Mouse (Mus musculus) spleen, postnatal 10 days (tissue): Measurements from ENCODE around the gene Gm49383.
"Not testable (repeated sequence)": the region's sequence is repeated elsewhere in the genome, so short reads cannot be mapped to it uniquely, and the experiment has no call there.

ENCODE experiments used
- DNase-seq, 2 experiments: peaks; one replicate each; pipeline ENCODE4 v3.0.0; 2021 to 2022; ENCODE audit warnings: low spot score in 2 of 2

The Gm49383 gene

DNA sequence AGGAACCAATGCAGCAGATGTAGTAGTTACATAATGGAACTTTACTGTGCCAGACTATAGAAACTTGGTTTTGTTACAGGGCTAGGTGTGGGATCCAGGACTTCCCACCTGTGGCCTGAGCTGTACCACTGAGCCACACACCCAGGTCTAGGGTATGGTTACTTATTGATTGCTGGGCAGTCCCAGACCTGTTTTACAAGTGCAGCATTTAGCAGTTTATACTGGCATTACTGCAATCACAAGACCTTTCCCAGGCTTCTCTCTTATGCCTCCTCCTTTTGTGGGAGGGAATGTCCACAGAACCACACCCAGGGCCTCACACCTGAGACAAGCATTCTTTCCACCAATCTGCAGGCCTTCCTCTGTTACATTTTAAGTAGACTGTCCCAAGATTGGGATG, 2.1 kb upstream of the Gm49383 start:
- no peak for DNase-seq

DNA sequence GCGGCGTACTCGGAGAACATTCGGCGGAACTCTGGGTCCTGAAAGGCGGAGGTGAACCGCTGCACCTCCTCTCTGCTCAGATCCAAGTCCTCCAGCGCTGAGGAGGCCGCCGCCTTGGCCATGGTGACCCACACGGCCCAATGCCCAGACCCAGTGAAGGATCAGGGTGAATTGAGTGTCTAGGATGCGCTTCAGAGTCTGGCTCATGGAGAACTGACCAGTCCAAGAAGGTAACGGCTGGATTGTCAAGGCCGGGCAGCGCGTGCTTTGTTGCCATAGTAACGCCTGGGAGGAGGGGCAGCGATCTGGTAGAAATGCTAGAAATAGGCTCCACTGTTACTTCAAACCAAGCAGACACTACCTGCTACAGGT, 1.2 kb upstream of the Gm49383 start, which contains the start of gene Dnaaf2:
Gene Dnaaf2, minus strand, starts transcription at position 266 of the 372 bp plus-strand sequence.
- DNase-seq = peak; percentile 78 to 80

DNA sequence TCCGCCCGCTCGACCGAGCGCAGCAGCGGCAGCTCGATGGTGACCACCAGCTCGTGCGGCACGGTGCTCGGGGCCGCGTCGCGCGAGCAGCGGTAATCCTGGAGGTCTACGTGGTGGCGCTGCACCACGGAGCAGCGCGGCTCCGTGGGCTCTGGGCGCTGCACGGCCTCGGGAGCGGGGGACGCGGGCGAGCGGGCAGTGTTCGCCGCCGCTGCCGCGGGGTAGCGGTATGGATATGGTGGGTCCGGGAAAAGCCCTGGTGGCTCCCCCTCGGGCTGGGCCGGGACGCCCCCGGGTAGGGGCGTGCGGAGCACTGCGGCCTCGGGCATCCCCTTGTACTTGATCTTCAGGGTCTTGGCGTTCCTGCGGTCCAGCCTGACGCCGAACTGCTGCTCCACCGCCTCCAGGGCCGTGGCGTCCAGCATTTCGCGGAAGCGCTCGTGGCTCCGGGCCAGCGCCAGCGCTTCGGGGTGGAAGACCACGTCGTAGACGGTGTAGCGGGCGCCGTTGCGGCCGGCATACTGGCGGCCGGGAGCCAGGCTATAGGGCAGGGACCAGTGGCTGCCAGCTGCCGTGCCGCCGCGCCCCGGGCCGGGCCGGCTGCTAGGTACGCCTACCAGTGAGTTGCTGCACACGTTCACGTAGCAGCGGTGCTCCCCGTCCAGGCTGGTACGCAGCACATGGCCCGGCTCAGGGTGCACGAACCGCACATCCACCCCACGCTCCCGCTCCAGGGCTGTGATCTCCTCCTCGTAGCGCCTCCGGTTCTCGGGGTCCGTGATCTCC, 667 bp upstream of the Gm49383 start:
- DNase-seq = peak; percentile 67 to 74

- DNase-seq = no peak
Measured at GRCm38 (mm10) chr12:69192637-69193036, 4.3 kb downstream of the Gm49383 start.

DNA sequence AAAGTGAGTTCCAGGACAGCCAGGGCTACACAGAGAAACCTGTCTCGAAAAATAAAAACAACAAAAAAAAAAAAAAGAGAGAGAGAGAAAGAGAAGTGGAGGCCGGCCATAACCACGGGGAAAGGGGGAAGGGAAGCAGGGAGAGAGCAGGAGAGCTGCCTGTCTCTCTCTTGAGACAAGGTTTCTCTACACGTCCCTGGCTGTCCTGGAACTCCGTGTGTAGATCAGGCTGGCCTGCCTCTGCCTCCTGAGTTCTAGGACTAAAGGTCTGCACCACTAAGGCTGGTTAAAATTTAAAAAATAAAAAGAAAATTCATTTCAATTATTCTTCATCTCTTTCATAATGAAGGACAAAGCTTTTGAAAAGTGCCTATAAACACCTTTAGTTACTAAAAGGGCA, 5.5 kb downstream of the Gm49383 start:
- no peak for DNase-seq

DNA sequence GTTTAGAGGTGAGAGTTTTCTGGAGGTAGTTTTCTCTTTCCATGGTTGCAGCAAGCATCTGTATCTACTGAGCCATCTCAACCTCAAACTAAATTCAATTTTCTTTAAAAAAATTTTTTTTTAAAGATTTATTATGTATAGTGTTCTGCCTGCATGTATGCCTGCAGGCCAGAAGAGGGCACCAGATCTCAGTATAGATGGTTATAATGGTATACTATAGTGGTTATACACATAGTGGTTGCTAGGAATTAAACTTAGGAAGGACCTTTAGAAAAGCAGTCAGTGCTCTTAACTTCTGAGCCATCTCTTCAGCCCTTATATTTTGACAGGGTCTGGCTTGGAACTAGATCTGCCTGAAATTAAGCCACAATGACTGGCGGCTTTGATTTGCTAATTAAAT, 6.4 kb downstream of the Gm49383 start:
- peak in 1 of 2 experiments; percentile 45 for DNase-seq

DNA sequence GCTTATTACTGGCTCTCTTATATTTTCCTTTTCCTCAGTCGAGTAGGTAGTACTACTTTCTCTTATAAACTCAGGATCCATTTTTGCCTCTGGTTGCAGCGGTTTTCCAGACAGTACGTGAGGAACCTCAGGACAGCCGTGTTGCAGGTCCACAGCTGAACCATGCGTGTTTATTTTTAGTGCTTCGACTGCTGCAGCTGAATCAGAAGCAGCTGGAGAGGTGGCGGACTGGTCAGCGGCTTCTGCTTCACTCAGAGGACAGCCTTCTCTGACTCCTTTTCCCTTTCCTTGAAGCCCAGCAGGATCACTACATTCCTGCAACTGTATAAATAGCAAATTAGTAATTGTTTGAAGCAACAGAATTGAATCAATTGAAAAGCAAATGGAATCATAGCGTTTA, 6.8 kb downstream of the Gm49383 start:
- DNase-seq = no peak

DNA sequence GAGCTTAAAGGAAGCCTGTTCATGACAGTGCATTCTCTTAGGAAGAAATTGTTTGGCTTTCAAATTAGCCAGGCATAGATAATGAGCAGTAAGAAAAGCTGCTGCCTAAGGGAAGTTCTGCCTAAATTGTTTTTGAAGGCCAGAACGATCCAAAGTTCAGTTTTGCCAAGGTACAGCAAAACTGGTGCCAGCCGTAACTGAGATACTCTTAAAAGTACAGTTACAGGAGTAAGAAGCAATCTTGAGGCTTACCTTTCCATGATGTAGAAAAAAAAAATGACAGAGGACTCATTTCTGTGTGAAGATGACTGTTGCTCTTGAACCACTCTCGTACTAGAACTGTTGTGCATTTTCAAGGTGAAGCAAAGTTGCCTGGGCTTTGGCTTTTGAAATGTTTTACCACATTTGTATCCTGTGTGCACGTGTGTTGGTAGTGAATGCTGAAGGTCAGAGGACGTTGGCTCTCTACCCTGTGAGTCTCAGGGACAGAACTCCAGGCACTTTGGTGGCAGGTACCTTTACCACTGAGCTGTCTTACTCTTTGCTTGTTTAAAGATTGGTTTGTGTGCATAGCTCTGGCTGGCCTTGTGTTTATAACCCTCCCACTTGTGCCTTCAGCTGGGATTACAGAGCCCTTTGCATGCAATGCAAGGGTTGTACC, 10.0 kb downstream of the Gm49383 start:
- DNase-seq = no peak

- no peak for DNase-seq
Measured at GRCm38 (mm10) chr12:69185371-69185770, 11.5 kb downstream of the Gm49383 start.

DNA sequence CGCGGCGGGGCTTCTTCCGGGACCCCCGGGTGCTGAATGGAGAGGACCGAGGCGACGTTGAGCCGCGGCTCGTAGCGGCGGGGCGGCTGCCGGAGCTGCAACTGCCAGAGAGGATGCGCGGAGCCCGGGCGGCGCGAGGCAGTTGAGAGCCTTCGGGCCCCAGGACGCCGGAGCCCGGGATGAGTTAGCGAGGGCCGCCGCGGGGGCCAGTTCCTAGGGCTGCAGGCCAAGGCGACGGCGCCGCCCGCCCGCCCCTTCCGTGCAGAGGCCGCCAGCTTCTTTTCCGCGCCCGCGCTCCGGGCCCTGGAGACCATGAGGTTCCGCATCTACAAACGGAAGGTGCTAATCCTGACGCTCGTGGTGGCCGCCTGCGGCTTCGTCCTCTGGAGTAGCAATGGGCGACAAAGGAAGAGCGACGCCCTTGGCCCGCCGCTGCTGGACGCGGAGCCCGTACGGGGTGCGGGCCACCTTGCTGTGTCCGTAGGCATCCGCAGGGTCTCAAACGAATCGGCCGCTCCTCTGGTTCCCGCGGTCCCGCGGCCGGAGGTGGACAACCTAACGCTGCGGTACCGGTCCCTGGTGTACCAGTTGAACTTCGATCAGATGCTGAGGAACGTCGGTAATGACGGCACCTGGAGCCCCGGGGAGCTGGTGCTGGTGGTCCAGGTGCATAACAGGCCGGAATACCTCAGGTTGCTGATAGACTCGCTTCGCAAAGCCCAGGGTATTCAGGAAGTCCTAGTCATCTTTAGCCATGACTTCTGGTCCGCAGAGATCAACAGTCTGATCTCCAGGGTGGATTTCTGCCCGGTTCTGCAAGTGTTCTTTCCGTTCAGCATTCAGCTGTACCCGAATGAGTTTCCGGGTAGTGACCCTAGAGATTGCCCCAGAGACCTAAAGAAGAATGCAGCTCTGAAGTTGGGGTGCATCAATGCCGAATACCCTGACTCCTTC, 12.3 kb downstream of the Gm49383 start:
- peak; percentile 75 to 76 for DNase-seq

GRCm38 (mm10) chr12:69183583-69184308, 13.2 kb downstream of the Gm49383 start, which contains the start of the genes Rpl36al and Mgat2:
TSS of gene Rpl36al (minus strand) at chr12:69184083.
TSS of gene Mgat2 (plus strand) at chr12:69184157.
- peak; percentile 98 to 100 for DNase-seq

GRCm38 (mm10) chr12:69181800-69182199, 15.1 kb downstream of the Gm49383 start:
- no peak for DNase-seq

GRCm38 (mm10) chr12:69179371-69179770, 17.5 kb downstream of the Gm49383 start:
- no peak for DNase-seq

DNA sequence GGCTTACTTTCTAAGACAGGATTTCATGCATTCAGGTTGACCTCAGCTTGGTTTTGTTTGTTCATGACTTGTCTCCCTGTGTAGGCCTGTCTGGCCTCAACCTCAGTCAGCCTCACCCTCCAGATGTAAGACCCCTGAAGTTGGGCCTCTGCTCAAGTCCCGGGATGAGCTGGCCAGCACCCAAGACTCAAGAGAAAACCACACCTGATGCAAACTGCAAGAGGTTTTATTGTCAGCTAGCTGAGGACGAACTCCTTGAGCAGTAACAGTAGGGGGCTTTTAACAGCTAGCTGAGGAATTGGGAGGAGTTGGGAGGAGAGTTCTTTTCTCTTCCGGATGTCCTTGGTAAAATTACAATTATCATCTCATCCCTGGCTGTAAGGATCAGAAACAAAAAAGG, 19.4 kb downstream of the Gm49383 start:
- DNase-seq = no peak

DNA sequence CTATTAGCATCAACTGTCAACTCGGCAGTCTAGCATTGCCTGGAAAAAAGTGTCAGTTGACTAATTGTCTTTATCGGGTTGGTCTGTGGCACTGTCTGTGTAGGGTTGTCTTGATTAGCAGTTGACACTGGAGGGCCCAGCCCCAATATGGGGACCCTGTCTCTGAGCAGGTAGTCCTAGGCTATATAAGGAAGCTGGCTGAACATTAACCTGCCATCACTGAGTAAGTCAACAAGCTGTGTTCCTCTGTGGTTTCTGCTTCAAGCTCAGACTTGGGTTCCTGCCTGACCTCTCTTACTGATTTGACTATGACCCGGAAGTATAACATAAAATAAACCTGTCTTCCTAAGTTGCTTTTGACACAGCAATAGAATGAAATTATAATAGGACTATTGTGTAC, 20.9 kb downstream of the Gm49383 start:
- DNase-seq = no peak

GRCm38 (mm10) chr12:69171307-69171706, 25.6 kb downstream of the Gm49383 start:
- no peak for DNase-seq

GRCm38 (mm10) chr12:69168461-69169106, 28.3 kb downstream of the Gm49383 start, which contains the start of gene Lrr1:
TSS of gene Lrr1 (plus strand) at chr12:69168814.
- peak; percentile 92 to 97 for DNase-seq

DNA sequence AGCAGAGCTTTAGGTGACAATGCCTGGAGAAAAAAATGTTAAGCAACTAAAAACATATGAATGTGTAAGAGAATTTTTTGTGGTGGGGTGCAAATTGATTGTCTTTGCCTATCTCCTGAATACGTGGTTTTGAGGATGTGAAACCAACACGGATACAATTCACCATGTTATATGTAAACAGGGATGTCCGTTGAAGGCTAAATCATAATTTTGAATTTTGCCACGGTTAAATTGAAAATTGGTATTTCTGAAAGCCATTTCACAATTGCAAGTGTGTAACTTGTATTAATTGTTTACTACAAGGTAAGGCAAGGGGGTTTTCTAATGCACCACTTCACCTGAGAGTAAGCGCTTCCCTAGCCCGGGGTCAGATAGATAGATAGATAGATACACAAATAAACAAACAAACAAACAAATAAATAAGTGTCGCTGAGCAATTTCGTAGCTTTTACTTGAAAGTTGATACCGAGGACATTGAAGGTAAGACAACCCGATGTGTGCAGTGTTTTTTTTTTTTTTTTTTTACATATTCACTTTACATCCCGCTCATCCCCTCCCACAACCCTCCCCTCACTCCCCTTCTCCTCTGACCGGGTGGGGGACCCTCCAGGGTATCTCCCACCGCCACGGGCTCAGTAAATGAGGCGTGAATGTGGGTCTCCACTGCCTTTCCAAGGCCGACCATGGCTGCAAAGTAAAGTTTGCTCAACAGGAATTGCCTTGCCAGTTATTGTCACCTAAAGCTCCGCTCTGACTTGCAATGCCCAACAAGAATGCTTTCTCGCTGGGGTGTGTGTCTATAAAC, 29.0 kb downstream of the Gm49383 start:
- DNase-seq = no peak

- DNase-seq = not testable (repeated sequence)
Measured at GRCm38 (mm10) chr12:69166861-69167581, 29.9 kb downstream of the Gm49383 start.
